Mouse (Mus musculus) T-helper 17 cell (primary cell): ENCODE results near the gene Vmn1r149.
"Not testable (repeated sequence)": the region's sequence is repeated elsewhere in the genome, so short reads cannot be mapped to it uniquely, and the experiment has no call there.

Experiments
- in situ Hi-C, 2 experiments: fragments of 300-600 bp; cut with MboI, MseI; formaldehyde crosslinking; loops; 1 replicate in 1 of 2; 2 replicates in 1 of 2; pipeline ENCODE4 v1.15.1; 2025; ENCODE audit warnings: high pct_unique_total_duplicates in 2 of 2

Vmn1r149 gene

GRCm38 (mm10) chr7:22438129-22438528 lies at the start of gene Vmn1r149:
Vmn1r149 (minus strand) TSS chr7:22438229.
- in situ Hi-C loops, result loop anchor here (5.0 to 25.0 kb wide), 3 partner anchors 347 to 1996 kb away; partner anchors contain the start of genes Vmn1r101 (in 2 of the 2) and Vmn1r113 (in 2 of the 2)

- in situ Hi-C loops, result not testable (repeated sequence)
Observed at GRCm38 (mm10) chr7:22463975-22464374, 25.9 kb upstream of the Vmn1r149 start, which contains the start of gene Gm10665. Gm10665 (minus strand) TSS chr7:22464075.

GRCm38 (mm10) chr7:22413283-22413682 lies 24.7 kb downstream of the Vmn1r149 start, which contains the start of gene Vmn1r148:
Vmn1r148 (plus strand) TSS chr7:22413583.
- in situ Hi-C loops, result not testable (repeated sequence)
